Mouse (Mus musculus): Measurements from ENCODE around the gene Kctd12.

The Kctd12 gene

GRCm38 (mm10) chr14:102965841-102966240, 16.6 kb downstream of the Kctd12 start:
- no peak for DNase-seq (ENCODE audit: low read depth)

GRCm38 (mm10) chr14:102962019-102962418, 20.4 kb downstream of the Kctd12 start:
- DNase-seq (ENCODE audit: low read depth), result no peak

- DNase-seq (ENCODE audit: low read depth), result no peak
Observed at GRCm38 (mm10) chr14:102953511-102953910, 28.9 kb downstream of the Kctd12 start.

- no peak for DNase-seq (ENCODE audit: low read depth)
Observed at GRCm38 (mm10) chr14:102951974-102952373, 30.5 kb downstream of the Kctd12 start.

GRCm38 (mm10) chr14:102947796-102948195, 34.6 kb downstream of the Kctd12 start:
- DNase-seq (ENCODE audit: low read depth), result no peak

- no peak for DNase-seq (ENCODE audit: low read depth)
Observed at GRCm38 (mm10) chr14:102942222-102942843, 40.1 kb downstream of the Kctd12 start.

GRCm38 (mm10) chr14:102934878-102935277, 47.6 kb downstream of the Kctd12 start:
- no peak for DNase-seq (ENCODE audit: low read depth)

GRCm38 (mm10) chr14:102930933-102931332, 51.5 kb downstream of the Kctd12 start:
- DNase-seq (ENCODE audit: low read depth), result no peak

GRCm38 (mm10) chr14:102929545-102929944, 52.9 kb downstream of the Kctd12 start:
- DNase-seq (ENCODE audit: low read depth), result no peak

GRCm38 (mm10) chr14:102927847-102928466, 54.5 kb downstream of the Kctd12 start:
- no peak for DNase-seq (ENCODE audit: low read depth)
